Mouse (Mus musculus) heart, embryonic 10.5 days (tissue): Measurements from ENCODE around the gene Ylpm1. TPM values are rescaled to one million over a fixed set of nuclear protein-coding genes. Genes with fewer than 3 reads are reported as not detected.

Source experiments
- DNase-seq: peaks from one replicate; pipeline ENCODE4 v3.0.0-alpha.2; 2017; ENCODE audit warnings: low spot score
- H3K27ac ChIP-seq: fragments of 300-500 bp; sonication (generic); 2 replicates; pipeline ENCODE4 v1.5.1; 2016; ENCODE audit warnings: mild to moderate bottlenecking
- H3K27me3 ChIP-seq: fragments of 300-500 bp; sonication (generic); 2 replicates; pipeline ENCODE4 v1.6.1; 2016; ENCODE audit warnings: mild to moderate bottlenecking; ENCODE audit not compliant: poor library complexity, insufficient read depth, severe bottlenecking
- H3K36me3 ChIP-seq: fragments of 300-500 bp; sonication (generic); 2 replicates; pipeline ENCODE4 v1.6.1; 2016; ENCODE audit warnings: mild to moderate bottlenecking, moderate library complexity
- H3K4me1 ChIP-seq: fragments of 300-500 bp; sonication (generic); 2 replicates; pipeline ENCODE4 v1.6.1; 2016; ENCODE audit warnings: mild to moderate bottlenecking
- H3K4me3 ChIP-seq: fragments of 300-500 bp; sonication (generic); 2 replicates; pipeline ENCODE4 v1.5.1; 2016; ENCODE audit warnings: mild to moderate bottlenecking, moderate library complexity
- H3K9me3 ChIP-seq: fragments of 300-500 bp; sonication (generic); 2 replicates; pipeline ENCODE4 v1.6.1; 2016; ENCODE audit warnings: mild to moderate bottlenecking, moderate library complexity
- WGBS: fragments of 180-500 bp; shearing (Covaris S2); methylation state at CpG from one replicate; pipeline ENCODE4 v1.1.7; 2016; 5-methylcytosine and 5-hydroxymethylcytosine counted together
- polyA plus RNA-seq: library from polyadenylated mRNA; unstranded; fragments of >200 nt; fragmentation: Nextera tagmentation; extraction: Ambion mirVana; gene quantifications from 2 replicates; pipeline ENCODE4 v1.2.1, GENCODE M21; 2016

Gene Ylpm1
- polyA plus RNA-seq, 1 experiment from 2014 or later = 28.7 TPM

GRCm38 (mm10) chr12:85101521-85102106 is 105.5 kb downstream of the Ylpm1 start:
- H3K36me3 ChIP-seq = no peaks in the 10 kb centered on the region
- H3K4me1 ChIP-seq = peaks cover 6% of the 10 kb centered on the region
- 79% methylated on average over 5 of the region's 5 CpGs for WGBS
- H3K9me3 ChIP-seq = no peaks in the 10 kb centered on the region
- no peak for DNase-seq
- no peak overlapping the region for H3K27ac ChIP-seq
- no peak overlapping the region for H3K4me3 ChIP-seq
- no peaks in the 10 kb centered on the region for H3K27me3 ChIP-seq

GRCm38 (mm10) chr12:85103096-85103495 is 107.0 kb downstream of the Ylpm1 start:
- WGBS = 76% methylated on average over 8 of the region's 8 CpGs
- Histone ChIP-seq H3K4me3 (no peak overlapping the region), H3K9me3 (no peaks in the 10 kb centered on the region), H3K27me3 (no peaks in the 10 kb centered on the region), H3K36me3 (no peaks in the 10 kb centered on the region), H3K27ac (no peak overlapping the region), H3K4me1 (peaks cover 9% of the 10 kb centered on the region)
- no peak for DNase-seq

GRCm38 (mm10) chr12:85104789-85105188 is 108.7 kb downstream of the Ylpm1 start:
- H3K4me1 ChIP-seq = peaks cover 15% of the 10 kb centered on the region
- no peak overlapping the region for H3K4me3 ChIP-seq
- no peaks in the 10 kb centered on the region for H3K36me3 ChIP-seq
- no peak overlapping the region for H3K27ac ChIP-seq
- 83% methylated on average over 8 of the region's 8 CpGs for WGBS
- H3K9me3 ChIP-seq = no peaks in the 10 kb centered on the region
- no peaks in the 10 kb centered on the region for H3K27me3 ChIP-seq
- DNase-seq = no peak

- WGBS = under 1% methylated on average over 8 of the region's 8 CpGs
- H3K36me3 ChIP-seq = no peaks in the 10 kb centered on the region
- H3K9me3 ChIP-seq = no peaks in the 10 kb centered on the region
- DNase-seq = no peak
- peak overlapping the region; percentile 46 for H3K4me3 ChIP-seq
- no peaks in the 10 kb centered on the region for H3K27me3 ChIP-seq
- peaks cover 15% of the 10 kb centered on the region for H3K4me1 ChIP-seq
- H3K27ac ChIP-seq = 0 out of 2 replicates have a peak overlapping the region, but pooled peaks have one; percentile 24
Measured at GRCm38 (mm10) chr12:85106292-85106691, 110.2 kb downstream of the Ylpm1 start.

- H3K9me3 ChIP-seq = no peaks in the 10 kb centered on the region
Measured at GRCm38 (mm10) chr12:85108643-85109042, 112.5 kb downstream of the Ylpm1 start.

GRCm38 (mm10) chr12:85109426-85109825 is 113.3 kb downstream of the Ylpm1 start:
- Histone ChIP-seq H3K4me1 (peaks cover 36% of the 10 kb centered on the region), H3K9me3 (no peaks in the 10 kb centered on the region), H3K27ac (no peak overlapping the region), H3K36me3 (0 out of 2 replicates have a peak, but pooled peaks cover 2% of the 10 kb centered on the region), H3K4me3 (0 out of 2 replicates have a peak overlapping the region, but pooled peaks have one; percentile 19), H3K27me3 (no peaks in the 10 kb centered on the region)
- WGBS = 44% methylated on average over 4 of the region's 4 CpGs
- no peak for DNase-seq

More at GRCm38 (mm10) chr12:85108643-85109042, 112.5 kb downstream of the Ylpm1 start:
- WGBS = 60% methylated on average over 3 of the region's 3 CpGs
- no peak overlapping the region for H3K27ac ChIP-seq
- DNase-seq = no peak
- 0 out of 2 replicates have a peak, but pooled peaks cover 2% of the 10 kb centered on the region for H3K36me3 ChIP-seq
- H3K4me3 ChIP-seq = no peak overlapping the region
- no peaks in the 10 kb centered on the region for H3K27me3 ChIP-seq
- peaks cover 36% of the 10 kb centered on the region for H3K4me1 ChIP-seq

GRCm38 (mm10) chr12:85110011-85110697 is 114.0 kb downstream of the Ylpm1 start:
- H3K27me3 ChIP-seq = no peaks in the 10 kb centered on the region
- H3K4me3 ChIP-seq = peak overlapping the region; percentile 98
- peak overlapping the region; percentile 98 for H3K27ac ChIP-seq
- WGBS = 16% methylated on average over 18 of the region's 18 CpGs
- H3K9me3 ChIP-seq = no peaks in the 10 kb centered on the region
- DNase-seq = no peak
- H3K36me3 ChIP-seq = peaks cover 8% of the 10 kb centered on the region; the same call in 1 of the 2 replicates
- peaks cover 36% of the 10 kb centered on the region for H3K4me1 ChIP-seq

- Histone ChIP-seq H3K36me3 (peaks cover 16% of the 10 kb centered on the region), H3K4me3 (peak within 1 kb of the TSS; percentile 98), H3K4me1 (peaks cover 36% of the 10 kb centered on the region), H3K27ac (peak within 1 kb of the TSS; percentile 98), H3K27me3 (no peaks in the 10 kb centered on the region), H3K9me3 (no peaks in the 10 kb centered on the region)
- under 1% methylated on average over 83 of the region's 83 CpGs for WGBS
- peak; percentile 93 for DNase-seq
Measured at GRCm38 (mm10) chr12:85110698-85111592, 114.8 kb downstream of the Ylpm1 start, which contains the start of the genes Prox2 and Dlst. TSS of gene Prox2 (minus strand) at chr12:85110759. TSS of gene Dlst (plus strand) at chr12:85110833.

GRCm38 (mm10) chr12:85112550-85113251 is 116.6 kb downstream of the Ylpm1 start:
- Histone ChIP-seq H3K4me1 (peaks cover 28% of the 10 kb centered on the region), H3K9me3 (no peaks in the 10 kb centered on the region), H3K27me3 (no peaks in the 10 kb centered on the region), H3K4me3 (peak overlapping the region; percentile 98), H3K27ac (peak overlapping the region; percentile 3; the same call in 1 of the 2 replicates), H3K36me3 (peaks cover 24% of the 10 kb centered on the region)
- 81% methylated on average over 7 of the region's 7 CpGs for WGBS
- DNase-seq = no peak

- Histone ChIP-seq H3K36me3 (peaks cover 30% of the 10 kb centered on the region), H3K9me3 (no peaks in the 10 kb centered on the region), H3K27me3 (no peaks in the 10 kb centered on the region), H3K4me1 (peaks cover 28% of the 10 kb centered on the region), H3K27ac (peak overlapping the region; percentile 3; the same call in 1 of the 2 replicates), H3K4me3 (no peak overlapping the region)
- 81% methylated on average over 3 of the region's 3 CpGs for WGBS
- DNase-seq = no peak
Measured at GRCm38 (mm10) chr12:85113337-85113736, 117.2 kb downstream of the Ylpm1 start.

GRCm38 (mm10) chr12:85113917-85114316 is 117.8 kb downstream of the Ylpm1 start:
- no peak overlapping the region for H3K27ac ChIP-seq
- H3K9me3 ChIP-seq = no peaks in the 10 kb centered on the region
- H3K27me3 ChIP-seq = no peaks in the 10 kb centered on the region
- DNase-seq = no peak
- H3K36me3 ChIP-seq = peaks cover 36% of the 10 kb centered on the region
- H3K4me1 ChIP-seq = peaks cover 28% of the 10 kb centered on the region
- no peak overlapping the region for H3K4me3 ChIP-seq
- 95% methylated on average over 3 of the region's 3 CpGs for WGBS

- H3K4me1 ChIP-seq = peaks cover 22% of the 10 kb centered on the region
- no peaks in the 10 kb centered on the region for H3K9me3 ChIP-seq
- H3K4me3 ChIP-seq = no peak overlapping the region
- DNase-seq = no peak
- 84% methylated on average over 7 of the region's 7 CpGs for WGBS
- no peaks in the 10 kb centered on the region for H3K27me3 ChIP-seq
- H3K36me3 ChIP-seq = peaks cover 53% of the 10 kb centered on the region
- no peak overlapping the region for H3K27ac ChIP-seq
Measured at GRCm38 (mm10) chr12:85115678-85116077, 119.6 kb downstream of the Ylpm1 start.
